In the genomic region with DNA sequence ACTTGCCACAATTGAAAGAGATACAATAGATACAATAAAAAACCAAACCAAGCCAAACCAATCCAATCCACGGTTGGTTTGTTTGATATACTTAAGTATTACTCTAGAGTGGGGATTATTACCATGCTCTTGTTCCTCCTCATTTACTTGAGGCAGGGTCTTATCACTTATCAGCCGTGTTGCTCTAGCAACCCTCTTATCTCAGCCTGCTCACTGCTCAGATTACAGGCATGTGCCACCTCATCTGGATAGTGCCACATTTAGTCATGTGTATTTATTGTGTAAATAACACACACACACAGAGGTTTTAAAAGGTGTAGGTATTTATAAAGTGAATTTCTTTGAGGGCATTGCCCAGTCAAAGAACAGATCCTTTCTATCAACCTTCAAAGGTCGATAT, we compare ENCODE assay signal across 30 mouse cellular contexts.
"Had no signal": no experiment of that assay in that cellular context is flagged by ENCODE, and none has a peak within 500 bp of the region (broad histone marks: within the 10 kb centered on the region; RNA-seq: fewer than 3 reads in every experiment).

No protein-coding gene starts in this region.

- H3K9ac ChIP-seq: limb, embryonic 12.5 days; limb, embryonic 13.5 days; limb, embryonic 15.5 days; liver, embryonic 12.5 days; liver, embryonic 13.5 days; liver, embryonic 14.5 days; liver, embryonic 15.5 days; liver, postnatal 0 days; lung, embryonic 14.5 days; lung, embryonic 15.5 days; midbrain, embryonic 12.5 days; midbrain, embryonic 13.5 days had no signal

- H3K4me2 ChIP-seq: limb, embryonic 12.5 days; limb, embryonic 13.5 days; limb, embryonic 15.5 days; liver, embryonic 11.5 days; liver, embryonic 12.5 days; liver, embryonic 13.5 days; liver, embryonic 15.5 days; lung, embryonic 14.5 days; lung, embryonic 15.5 days; midbrain, embryonic 12.5 days; midbrain, embryonic 13.5 days had no signal

- H3K4me1 ChIP-seq: lung, embryonic 15.5 days had no signal

- H3K27ac ChIP-seq: left cerebral cortex, adult 2 months; limb, embryonic 10.5 days; limb, embryonic 12.5 days; limb, embryonic 13.5 days; limb, embryonic 15.5 days; liver, embryonic 12.5 days; liver, embryonic 13.5 days; liver, embryonic 14.5 days; liver, embryonic 15.5 days; lung, embryonic 15.5 days; macrophage; midbrain, embryonic 10.5 days; midbrain, embryonic 12.5 days; midbrain, embryonic 13.5 days had no signal

- H3K4me3 ChIP-seq: left cerebral cortex, adult 2 months; limb, embryonic 10.5 days; limb, embryonic 12.5 days; limb, embryonic 13.5 days; limb, embryonic 15.5 days; liver, embryonic 12.5 days; liver, embryonic 13.5 days; liver, embryonic 15.5 days; lung, embryonic 15.5 days; megakaryocyte, embryonic 14.5 days; midbrain, embryonic 10.5 days; midbrain, embryonic 12.5 days; midbrain, embryonic 13.5 days; myocyte had no signal

- H3K27me3 ChIP-seq: limb, embryonic 12.5 days; limb, embryonic 13.5 days; limb, embryonic 15.5 days; liver, embryonic 12.5 days; liver, embryonic 13.5 days; liver, embryonic 15.5 days; lung, embryonic 15.5 days; megakaryocyte, embryonic 14.5 days; midbrain, embryonic 12.5 days; midbrain, embryonic 13.5 days had no signal

- DNase-seq: left cerebral cortex, postnatal 4 days; liver; liver, embryonic 13.5 days; liver, postnatal 0 days; lung, adult 18-20 months; lung, adult 2 months; lung, embryonic 14.5 days; lung, postnatal 10 days; lung, postnatal 14 days; lung, postnatal 36 days; lung, postnatal 4 days; midbrain, embryonic 14.5 days had no signal

- H3K36me3 ChIP-seq: limb, embryonic 10.5 days; limb, embryonic 13.5 days; limb, embryonic 15.5 days; midbrain, embryonic 12.5 days; midbrain, embryonic 13.5 days had no signal

- ATAC-seq: liver, embryonic 12.5 days; liver, postnatal 0 days; lung, postnatal 0 days; midbrain, embryonic 13.5 days; midbrain, embryonic 16.5 days had no signal

- H3K9me3 ChIP-seq: limb, embryonic 10.5 days; limb, embryonic 12.5 days; limb, embryonic 13.5 days; limb, embryonic 15.5 days; liver, embryonic 12.5 days; liver, embryonic 13.5 days; liver, embryonic 15.5 days; lung, embryonic 15.5 days; megakaryocyte, embryonic 14.5 days; midbrain, embryonic 10.5 days; midbrain, embryonic 12.5 days; midbrain, embryonic 13.5 days had no signal
